Mouse (Mus musculus): ENCODE data around the gene Dus3l.

Gene Dus3l

GRCm38 (mm10) chr17:56764474-56765354, at the start of gene Dus3l:
Dus3l (plus strand) TSS chr17:56764757.
- peak; percentile 98 for DNase-seq (ENCODE audit: low read depth, low spot score)

GRCm38 (mm10) chr17:56715360-56715759, 49.2 kb upstream of the Dus3l start:
- no peak for DNase-seq (ENCODE audit: low read depth, low spot score)

- DNase-seq (ENCODE audit: low read depth, low spot score), result no peak
These were observed 48.5 kb upstream of the Dus3l start for GRCm38 (mm10) chr17:56715914-56716654.

GRCm38 (mm10) chr17:56716655-56717362, 47.7 kb upstream of the Dus3l start:
- peak; percentile 99 for DNase-seq (ENCODE audit: low read depth, low spot score)

- peak; percentile 98 for DNase-seq (ENCODE audit: low read depth, low spot score)
These were observed 47.0 kb upstream of the Dus3l start, which contains the start of the genes Ndufa11 and Vmac for GRCm38 (mm10) chr17:56717363-56718058. Ndufa11 (plus strand) TSS chr17:56717767. Vmac (minus strand) TSS chr17:56718022.

- DNase-seq (ENCODE audit: low read depth, low spot score), result no peak
These were observed 42.1 kb upstream of the Dus3l start for GRCm38 (mm10) chr17:56722441-56722840.

- no peak for DNase-seq (ENCODE audit: low read depth, low spot score)
These were observed 41.0 kb upstream of the Dus3l start for GRCm38 (mm10) chr17:56723419-56724161.

GRCm38 (mm10) chr17:56727029-56727649, 37.4 kb upstream of the Dus3l start:
- DNase-seq (ENCODE audit: low read depth, low spot score), result no peak

- DNase-seq (ENCODE audit: low read depth, low spot score), result no peak
These were observed 36.9 kb upstream of the Dus3l start for GRCm38 (mm10) chr17:56727659-56728058.

- no peak for DNase-seq (ENCODE audit: low read depth, low spot score)
These were observed 36.4 kb upstream of the Dus3l start for GRCm38 (mm10) chr17:56728117-56728516.

- peak; percentile 59 for DNase-seq (ENCODE audit: low read depth, low spot score)
These were observed 35.4 kb upstream of the Dus3l start for GRCm38 (mm10) chr17:56729151-56729550.

GRCm38 (mm10) chr17:56729656-56730055, 34.9 kb upstream of the Dus3l start:
- DNase-seq (ENCODE audit: low read depth, low spot score), result no peak

GRCm38 (mm10) chr17:56736534-56736933, 28.0 kb upstream of the Dus3l start:
- DNase-seq (ENCODE audit: low read depth, low spot score), result no peak

- no peak for DNase-seq (ENCODE audit: low read depth, low spot score)
These were observed 26.3 kb upstream of the Dus3l start for GRCm38 (mm10) chr17:56738221-56738620.

GRCm38 (mm10) chr17:56740118-56740787, 24.3 kb upstream of the Dus3l start:
- DNase-seq (ENCODE audit: low read depth, low spot score), result no peak

- DNase-seq (ENCODE audit: low read depth, low spot score), result no peak
These were observed 23.8 kb upstream of the Dus3l start for GRCm38 (mm10) chr17:56740788-56741160.

GRCm38 (mm10) chr17:56744173-56744572, 20.4 kb upstream of the Dus3l start:
- DNase-seq (ENCODE audit: low read depth, low spot score), result no peak

- DNase-seq (ENCODE audit: low read depth, low spot score), result peak; percentile 52
These were observed 13.0 kb upstream of the Dus3l start for GRCm38 (mm10) chr17:56751404-56752072.

- DNase-seq (ENCODE audit: low read depth, low spot score), result no peak
These were observed 11.1 kb upstream of the Dus3l start for GRCm38 (mm10) chr17:56753452-56753851.
